Mouse (Mus musculus): ENCODE results near the gene Mylk.

The Mylk gene

DNA sequence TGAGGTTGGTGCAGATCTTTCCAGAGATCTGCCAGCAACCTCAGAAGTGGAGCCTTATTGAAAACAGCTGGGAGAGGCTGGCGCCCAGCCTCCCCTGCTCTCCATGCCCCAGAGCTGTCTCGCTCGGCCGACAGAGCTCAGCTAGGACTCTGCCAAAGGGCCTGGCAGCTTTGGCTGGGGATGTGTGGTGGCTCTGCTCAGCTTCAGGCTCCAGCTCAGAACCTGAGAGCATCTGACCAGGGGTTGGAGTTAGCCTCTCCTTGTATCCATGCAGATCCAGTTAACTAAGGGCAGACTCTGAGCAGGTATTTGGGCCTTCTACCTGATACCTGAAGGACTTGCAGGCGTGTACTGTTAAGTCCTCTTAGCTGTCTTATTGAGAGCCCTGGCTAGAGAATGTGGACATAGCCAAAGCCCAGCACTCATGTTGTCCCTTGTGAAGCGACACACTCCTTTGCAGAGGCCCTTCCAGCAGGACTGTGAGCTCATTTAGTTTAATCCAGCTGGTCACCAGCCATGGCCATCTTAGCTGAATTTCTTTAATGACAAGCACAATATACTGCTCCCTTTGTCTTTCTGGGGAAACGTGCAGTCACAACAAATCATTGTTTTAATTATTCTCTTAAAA lies 94.8 kb downstream of the Mylk start:
- DNase-seq (ENCODE audit: extremely low spot score, low read depth, low spot score): no peak

DNA sequence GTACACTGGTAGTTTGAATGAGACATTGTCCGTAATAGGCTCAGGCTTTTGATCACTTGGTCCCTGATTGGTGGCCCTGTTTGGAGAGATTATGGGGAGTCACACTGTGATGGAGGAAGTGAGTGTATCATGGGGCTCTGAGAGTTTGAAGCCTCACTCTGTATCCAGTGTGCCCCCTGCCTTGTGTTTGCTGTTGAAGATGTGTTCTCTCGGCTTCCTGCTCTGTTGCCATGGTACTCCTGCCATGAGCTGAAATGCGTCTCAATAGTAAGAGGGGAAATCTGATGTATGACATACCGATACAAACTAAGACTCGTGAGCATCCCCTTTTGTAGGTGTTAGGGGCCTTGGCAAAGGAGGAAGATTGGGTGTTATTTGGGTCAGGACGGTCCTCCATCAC lies 99.8 kb downstream of the Mylk start:
- no peak for DNase-seq (ENCODE audit: extremely low spot score, low read depth, low spot score)

DNA sequence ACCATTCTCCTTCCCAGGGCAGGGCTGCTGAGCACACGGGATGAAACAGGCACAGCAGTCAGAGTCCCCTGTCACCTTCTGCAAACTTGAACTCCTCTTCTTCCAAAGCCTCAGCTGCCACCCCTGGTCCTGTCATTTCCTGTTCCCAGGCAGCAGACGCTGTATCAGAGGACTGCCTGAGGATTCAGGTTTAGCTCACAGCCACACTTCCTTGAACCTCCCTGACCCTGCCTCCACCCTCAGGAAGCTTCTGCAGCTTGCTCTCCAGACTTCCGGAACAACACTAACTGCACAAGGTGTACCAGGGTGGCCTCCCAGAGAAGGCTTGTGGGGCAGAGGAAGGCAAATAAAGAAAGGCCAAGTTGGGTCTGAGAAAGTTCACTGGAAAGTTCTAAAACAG lies 102.6 kb downstream of the Mylk start:
- DNase-seq (ENCODE audit: extremely low spot score, low read depth, low spot score): no peak

DNA sequence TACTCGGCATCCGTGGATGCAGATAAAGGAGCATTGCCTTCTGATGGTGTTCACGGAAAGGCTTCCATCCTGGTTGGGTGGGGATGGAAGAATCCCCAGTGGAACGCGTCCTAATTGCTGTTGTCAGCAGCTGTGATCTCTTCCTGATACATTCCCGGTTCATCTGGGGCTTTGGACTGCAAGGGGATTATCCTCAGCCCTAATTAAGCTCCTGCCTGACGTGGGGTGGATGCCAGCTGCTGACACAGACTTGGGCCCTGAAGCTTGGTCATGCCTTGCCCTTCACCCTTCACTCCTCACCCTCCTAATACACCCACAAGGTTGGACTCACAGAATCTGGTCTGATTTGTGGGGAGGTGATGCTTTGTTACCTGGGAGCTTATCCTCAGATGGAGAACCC lies 109.1 kb downstream of the Mylk start:
- DNase-seq (ENCODE audit: extremely low spot score, low read depth, low spot score): no peak

DNA sequence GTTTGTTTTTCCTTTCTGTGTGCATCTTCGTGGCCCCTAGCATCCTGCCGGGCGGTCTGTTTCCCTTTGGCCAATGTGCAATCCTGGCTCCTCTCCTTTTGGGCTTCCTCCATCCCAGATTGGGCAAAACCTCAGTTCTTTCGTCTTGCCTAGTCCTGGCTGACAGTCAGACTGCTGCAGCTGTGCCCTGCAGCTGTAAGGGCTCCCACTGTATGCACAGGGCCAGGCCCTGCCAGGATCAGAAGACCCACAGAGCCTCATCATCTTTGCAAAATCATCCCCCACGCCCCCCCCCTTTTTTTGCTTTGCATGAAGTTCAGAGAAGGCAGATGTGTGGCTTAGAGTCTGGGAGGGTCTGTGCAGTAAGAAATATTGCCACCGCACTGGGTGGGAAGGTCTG lies 110.1 kb downstream of the Mylk start:
- DNase-seq (ENCODE audit: extremely low spot score, low read depth, low spot score): no peak

DNA sequence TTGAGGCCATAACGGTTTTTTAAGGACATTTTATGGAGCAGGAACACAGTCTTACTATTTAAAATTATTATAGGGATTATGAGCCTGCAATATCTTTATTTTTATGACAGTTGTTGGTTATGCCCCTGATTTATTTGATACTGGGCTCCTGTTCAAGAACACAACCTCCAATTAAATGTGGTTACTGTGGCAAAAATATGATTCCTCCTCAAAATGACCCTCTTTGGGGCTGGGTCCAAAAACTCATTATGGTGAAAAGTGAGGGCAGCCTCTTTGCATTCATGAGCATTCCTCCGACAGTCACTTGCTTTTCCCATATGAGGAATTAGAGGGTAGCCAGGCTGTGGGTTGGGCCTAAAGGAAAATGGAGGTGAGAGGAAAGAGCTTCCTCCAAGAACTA lies 110.7 kb downstream of the Mylk start:
- DNase-seq (ENCODE audit: extremely low spot score, low read depth, low spot score): no peak

DNA sequence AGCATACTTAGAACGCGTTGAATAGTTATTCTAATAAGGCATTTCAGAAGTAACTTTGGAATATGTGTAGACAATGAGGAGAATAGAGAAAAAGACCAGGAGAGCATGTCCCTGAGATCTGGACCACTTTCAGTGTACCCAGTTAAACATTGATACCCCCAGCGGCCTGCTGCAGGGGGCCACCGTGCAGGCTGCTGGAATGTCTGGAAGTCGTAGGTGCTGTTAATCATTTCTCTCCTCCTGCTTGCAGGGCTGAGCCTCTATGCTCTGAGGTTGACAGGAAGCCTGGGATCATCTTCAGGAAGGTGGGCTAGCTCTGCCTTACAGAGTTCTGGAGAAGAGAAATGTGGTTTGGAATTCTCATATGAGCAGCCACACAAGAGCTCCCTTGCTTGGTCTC lies 112.6 kb downstream of the Mylk start:
- DNase-seq (ENCODE audit: extremely low spot score, low read depth, low spot score): no peak

DNA sequence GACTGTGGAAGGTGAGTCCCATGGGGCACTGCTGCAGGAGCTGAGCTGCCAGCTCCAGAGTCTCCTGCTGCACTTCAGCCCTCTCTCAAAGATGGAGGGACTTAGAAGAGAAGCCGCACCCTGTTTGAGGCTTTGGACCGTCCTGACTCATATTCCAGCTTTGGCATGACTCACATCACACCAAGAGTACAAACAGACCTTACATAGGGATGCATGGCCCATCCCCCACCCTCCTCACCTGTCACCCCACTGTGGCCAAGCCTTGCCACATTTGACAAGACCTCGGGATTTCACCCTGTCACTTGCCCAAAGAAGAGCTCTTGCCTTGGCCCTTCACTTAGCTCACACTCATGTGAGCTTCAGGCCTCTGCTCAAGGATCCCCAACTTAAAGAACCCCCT lies 115.8 kb downstream of the Mylk start:
- DNase-seq (ENCODE audit: extremely low spot score, low read depth, low spot score): no peak

DNA sequence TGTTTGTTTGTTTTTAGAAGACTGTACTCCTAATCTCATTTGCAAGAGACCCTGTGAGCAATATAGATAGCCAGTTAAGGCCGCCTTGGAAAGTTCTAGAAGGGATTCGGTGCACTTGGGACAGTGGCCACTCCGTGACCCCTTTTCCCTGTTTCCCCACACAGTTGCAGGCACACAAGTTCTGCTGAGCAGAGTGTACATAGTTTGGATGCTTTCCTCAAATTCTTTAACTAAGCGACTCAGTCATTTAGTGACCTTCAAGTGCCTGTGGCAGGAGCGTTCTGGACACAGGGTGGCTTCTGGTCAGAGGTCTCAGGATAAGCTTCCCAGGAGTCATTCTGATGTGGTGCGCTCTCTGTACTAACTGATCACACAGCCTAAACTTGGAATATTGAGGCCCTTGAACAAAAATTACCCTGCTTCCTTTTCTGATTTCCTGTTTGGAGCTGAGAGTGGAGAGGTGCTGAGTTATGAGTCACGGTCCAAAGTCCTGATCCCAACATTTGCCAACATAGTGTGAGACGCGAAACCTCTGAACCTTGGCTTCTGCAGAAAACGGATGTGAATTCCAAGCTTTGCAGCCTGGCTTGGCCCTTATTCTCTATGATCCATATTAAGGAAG lies 116.8 kb downstream of the Mylk start:
- DNase-seq (ENCODE audit: extremely low spot score, low read depth, low spot score): no peak

DNA sequence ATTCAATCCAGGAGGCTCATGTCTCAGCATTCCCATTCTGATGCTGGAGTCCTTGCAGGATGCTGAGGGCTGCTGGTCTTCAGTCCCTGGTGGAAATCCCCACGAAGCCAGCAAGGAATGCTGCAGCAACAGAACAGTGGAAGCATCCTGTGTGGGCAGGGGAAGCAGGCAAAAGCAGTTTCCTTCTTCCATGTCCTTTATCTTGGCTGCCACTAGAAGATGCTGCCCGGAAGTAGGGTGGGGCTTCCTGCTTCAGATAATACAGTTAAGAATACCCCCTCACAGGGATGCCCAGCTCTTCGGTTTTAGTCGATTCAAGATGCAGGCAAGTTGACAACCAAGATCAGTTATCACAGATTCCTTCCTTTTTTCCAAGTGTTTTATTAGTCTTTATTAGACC lies 120.4 kb downstream of the Mylk start:
- DNase-seq (ENCODE audit: extremely low spot score, low read depth, low spot score): no peak

DNA sequence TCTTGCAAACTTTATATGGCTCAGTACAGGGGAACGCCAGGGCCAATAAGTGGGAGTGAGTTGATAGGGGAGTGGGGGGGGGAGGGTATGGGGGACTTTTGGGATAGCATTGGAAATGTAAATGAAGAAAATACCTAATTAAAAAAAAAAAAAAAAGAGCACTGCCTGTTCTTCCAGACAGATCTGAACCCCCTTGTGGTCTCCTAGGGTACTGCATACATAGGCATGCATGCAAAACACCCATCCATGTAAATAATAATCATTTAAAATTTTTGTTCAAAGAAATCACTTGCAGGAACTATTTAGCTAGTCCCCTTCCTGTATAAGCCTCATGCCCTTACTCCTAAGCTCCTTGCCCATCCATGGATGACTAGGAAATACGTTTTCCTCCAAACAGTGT lies 122.2 kb downstream of the Mylk start:
- no peak for DNase-seq (ENCODE audit: extremely low spot score, low read depth, low spot score)

DNA sequence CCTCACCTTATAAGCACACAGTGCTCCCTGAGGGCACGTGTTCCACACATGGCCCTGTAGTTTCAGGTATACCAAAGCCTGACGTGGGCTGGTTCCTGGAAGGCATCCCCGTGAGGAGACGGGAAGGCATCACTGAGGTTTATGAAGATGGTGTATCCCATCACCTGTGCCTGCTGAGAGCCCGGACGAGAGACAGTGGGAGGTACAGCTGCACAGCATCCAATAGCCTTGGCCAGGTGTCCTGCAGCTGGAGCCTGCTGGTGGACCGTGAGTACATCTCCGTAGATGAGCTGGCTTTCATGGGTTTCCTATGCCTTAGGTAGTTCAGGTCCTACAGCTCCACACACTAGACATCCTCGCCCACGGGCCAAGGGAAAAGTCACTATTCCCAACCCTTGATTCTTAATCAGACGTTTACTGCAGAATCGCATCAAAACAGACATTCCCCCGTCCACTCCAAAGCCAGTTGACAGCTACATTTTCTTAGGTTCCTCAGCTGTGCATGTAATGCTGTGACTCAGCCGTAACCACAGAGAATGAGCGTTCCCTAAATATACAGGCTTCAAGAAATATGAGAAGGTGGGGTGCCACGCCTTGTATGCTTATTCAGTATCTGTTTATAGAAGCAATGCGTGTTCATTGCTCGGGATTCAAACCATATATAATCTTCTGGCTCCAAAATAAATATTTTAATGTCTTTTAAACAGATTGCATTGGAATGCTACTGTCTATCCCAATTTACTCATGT lies 135.2 kb downstream of the Mylk start:
- DNase-seq (ENCODE audit: extremely low spot score, low read depth, low spot score): no peak

DNA sequence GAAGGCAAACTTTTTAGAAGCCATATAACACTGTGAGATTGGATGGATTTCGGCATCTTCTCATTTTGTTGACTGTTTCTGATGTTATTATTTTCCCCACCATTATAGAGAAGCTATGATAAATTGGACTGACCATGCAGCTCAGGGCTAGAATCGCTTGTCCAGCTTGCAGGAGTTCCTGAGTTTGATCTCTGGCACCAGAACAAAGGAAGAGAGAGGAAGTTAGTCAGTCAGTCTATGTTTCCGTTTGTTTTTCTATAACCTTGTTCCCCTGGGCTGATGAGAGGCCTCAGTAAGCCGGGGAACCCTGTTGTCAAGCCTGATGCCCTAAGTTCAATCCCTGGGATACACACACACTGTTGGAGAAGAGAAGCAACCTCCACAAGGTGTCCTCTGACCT lies 135.8 kb downstream of the Mylk start:
- DNase-seq (ENCODE audit: extremely low spot score, low read depth, low spot score): no peak

DNA sequence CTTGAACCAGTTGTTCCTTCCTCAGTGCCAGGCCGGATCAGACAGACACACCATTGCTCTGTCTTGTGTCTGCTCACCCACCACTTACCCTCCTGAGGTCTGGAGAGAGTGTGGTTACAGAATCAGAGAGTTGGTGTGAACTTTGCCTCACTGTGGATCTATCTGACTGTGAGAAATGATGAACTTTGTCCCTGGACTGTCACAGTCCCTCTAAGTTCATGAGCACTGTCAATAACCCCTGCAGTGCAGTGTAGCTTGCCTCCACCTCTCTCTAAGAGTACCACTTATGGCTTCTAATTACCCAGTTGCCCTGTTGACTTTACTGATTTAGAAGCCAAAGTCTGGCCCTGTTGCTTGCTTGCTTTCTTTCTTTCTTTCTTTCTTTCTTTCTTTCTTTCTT lies 142.0 kb downstream of the Mylk start:
- no peak for DNase-seq (ENCODE audit: extremely low spot score, low read depth, low spot score)

DNA sequence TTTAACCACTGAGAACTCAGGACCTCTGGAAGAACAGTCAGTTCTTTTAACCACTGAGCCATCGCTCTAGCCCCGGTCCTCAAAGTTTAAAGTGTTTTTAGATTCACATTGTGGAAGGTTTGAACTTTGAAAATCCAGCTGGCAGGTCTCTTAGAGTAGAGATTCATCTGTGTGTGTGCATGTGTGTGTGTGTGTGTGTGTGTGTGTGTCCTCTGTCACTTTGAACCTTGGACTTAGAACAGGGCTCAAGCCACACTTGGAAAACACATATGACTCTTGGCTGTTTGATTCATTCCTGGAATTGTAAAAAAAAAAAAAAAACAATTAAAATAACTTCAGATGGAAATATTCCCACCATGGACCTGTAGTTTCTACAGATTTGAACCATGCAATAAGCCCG lies 149.0 kb downstream of the Mylk start:
- DNase-seq (ENCODE audit: extremely low spot score, low read depth, low spot score): no peak

DNA sequence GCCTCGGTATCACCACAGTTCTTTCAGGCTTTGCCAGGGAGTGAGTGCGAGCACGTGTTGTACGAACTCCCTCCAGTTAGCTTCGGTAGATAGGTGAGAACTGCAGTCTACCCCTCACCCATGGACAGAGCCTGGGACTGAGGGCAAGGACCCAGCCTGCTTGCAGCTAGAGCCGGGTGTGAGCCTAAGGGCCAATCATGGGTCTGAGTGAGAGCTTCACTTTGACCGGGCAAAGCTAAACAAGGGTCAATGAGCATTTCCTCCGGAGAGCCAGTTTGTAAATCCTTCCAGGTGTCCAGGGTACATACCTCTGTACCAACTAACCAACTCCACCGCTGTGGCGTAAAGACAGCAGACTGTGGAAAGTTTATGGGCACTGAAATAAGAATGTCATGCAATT lies 150.9 kb downstream of the Mylk start:
- DNase-seq (ENCODE audit: extremely low spot score, low read depth, low spot score): no peak

DNA sequence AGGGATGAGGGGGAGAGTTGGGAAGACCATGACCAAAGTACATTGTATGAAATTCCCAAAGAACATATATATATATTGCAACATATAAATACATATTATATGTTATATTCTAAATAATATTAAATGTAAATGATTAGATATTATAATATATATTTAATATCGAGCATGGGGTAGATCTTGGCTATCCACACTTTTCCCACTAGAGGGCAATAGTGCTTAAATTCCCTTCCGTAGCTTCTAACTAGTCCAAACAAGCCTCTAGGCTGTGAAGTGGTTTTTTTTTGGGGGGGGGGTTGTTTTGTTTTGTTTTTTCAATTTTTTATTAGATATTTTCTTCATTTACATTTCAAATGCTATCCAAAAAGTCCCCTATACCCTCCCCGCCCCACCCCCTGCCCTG lies 152.0 kb downstream of the Mylk start:
- no peak for DNase-seq (ENCODE audit: extremely low spot score, low read depth, low spot score)

DNA sequence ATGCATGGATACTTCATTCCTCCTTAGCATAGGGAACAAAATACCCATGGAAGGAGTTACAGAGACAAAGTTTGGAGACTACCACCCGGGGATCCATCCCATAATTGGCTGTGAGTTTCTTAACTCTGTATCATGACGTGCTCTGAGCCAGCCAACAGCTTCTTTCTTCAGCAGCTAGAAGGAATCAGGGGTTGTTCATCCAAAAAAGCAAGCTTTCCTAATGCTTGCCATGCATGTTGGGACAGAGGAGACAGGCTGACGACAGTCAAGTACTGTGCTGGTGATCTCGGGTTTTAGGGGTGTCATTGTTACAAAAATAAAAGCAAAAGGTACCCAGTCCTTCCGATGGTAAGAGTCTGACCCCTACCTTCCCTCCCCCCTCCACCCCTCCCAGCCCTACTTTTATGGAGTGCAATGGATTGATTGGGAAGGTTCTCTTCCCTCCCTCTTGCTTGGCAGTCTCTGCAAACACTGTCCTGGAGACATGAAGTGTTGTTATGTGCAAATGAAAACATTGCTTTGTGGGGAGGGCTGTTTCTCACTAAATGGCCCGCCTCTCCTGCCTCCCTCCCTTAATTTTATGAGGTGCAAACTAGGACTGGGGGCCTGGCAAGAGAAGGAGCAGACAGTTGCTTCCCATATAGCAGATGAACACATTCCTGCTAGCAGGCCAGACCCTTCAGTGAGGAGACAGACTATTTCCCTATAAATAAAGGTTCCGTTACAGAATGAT lies 153.2 kb downstream of the Mylk start:
- no peak for DNase-seq (ENCODE audit: extremely low spot score, low read depth, low spot score)

DNA sequence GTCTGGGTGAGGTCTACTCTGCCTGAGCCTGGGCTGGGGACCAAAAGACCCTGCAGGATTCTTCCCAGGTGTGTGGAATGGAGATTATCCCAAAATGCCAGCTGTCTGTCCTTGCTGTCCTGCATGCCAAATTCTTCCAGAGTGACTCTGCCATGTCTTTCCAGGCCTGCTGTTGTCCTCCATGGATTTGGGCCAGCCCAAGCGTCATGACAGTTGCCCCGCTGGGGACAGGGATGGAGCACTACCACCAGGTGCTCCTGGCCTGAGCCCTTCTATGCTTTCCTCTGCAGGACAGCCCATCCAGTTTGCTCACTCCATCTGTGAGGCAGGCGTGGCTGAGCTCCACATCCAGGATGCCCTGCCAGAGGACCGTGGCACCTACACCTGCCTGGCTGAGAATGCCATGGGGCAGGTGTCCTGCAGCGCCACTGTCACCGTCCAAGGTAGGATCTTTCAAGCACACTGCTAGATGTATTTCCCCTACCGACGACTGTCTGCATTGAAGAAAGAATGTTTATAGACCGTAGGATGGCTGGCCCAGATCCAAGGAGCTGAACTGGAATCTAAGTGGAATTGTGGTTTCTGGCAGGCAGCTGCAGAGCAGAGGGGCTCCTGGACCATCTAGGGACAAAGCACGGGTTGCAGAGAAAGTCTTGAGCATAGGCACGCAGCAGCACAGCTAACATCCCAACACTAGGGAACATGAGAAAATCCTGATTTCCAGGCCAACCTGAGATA lies 154.2 kb downstream of the Mylk start:
- no peak for DNase-seq (ENCODE audit: extremely low spot score, low read depth, low spot score)

DNA sequence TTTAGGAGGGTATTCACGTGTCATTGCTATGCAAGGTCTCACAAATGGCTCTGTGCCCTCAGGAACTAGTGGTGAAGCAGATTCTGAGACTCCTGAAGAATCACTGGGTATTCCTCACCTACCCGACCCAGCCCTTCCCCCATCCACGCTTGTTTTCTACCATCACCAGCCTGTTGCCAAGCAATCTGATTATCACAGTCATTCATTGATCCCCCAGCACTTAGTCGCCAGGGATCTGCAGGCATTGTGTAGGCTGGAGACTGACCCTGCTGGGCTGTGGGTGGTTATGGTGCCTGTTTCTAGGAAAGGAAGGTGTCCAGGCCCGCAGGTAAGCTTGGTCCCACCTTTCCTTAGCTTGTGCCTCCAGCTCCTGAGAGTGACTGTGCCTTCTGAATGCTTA lies 155.0 kb downstream of the Mylk start:
- no peak for DNase-seq (ENCODE audit: extremely low spot score, low read depth, low spot score)

DNA sequence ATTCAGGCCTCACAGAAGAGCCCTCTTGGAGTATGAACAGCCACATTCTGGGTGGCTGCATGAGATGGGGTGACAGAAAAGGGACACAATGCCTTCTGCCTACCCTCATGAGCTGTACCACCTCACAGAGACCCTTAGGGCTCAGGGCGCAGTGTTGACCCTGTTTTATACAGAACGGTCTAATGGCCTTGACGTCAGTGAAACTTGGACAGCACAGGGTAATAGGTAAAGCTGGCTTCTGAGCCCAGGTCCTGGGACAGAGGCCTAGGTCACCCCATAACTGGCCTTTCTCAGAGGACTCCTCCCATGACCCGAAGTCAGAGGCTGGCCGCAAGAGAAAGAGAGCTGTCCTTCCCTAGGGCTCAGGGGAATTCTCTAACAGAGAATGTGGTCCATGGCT lies 155.5 kb downstream of the Mylk start:
- DNase-seq (ENCODE audit: extremely low spot score, low read depth, low spot score): no peak

Data from hindlimb bud, embryonic 11.5 days (tissue).